Mouse (Mus musculus) megakaryocyte, embryonic 14.5 days (primary cell): ENCODE measurements around the gene Foxn3.

ENCODE experiments used
- FLI1 ChIP-seq: IDR thresholded peaks from 2 replicates; pipeline ENCODE4 v1.6.1; 2012; ENCODE audit warnings: low read length, inconsistent platforms, mixed read lengths
- GATA1 ChIP-seq: IDR thresholded peaks from 3 replicates; pipeline ENCODE4 v1.6.1; 2012; ENCODE audit warnings: mixed read lengths, low read length, inconsistent platforms, borderline replicate concordance

DNA sequence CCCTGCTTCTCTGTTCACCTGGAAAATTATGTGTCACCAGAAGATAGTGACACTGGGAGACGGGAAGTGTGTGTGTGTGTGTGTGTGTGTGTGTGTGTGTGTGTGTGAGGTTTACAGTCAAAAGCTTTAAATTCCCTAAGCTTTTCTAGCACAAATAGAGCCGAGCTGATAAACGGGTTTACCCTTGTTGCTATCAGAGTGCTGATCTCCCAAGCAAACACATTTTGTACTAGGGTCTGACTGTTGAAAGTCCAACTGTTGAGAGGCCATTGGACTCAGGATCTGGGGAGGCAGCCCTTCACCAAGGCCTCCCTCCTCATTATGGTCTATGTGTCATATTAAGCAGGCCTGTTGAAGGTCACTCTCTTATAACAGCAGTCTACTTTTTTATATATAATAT, 123.4 kb downstream of the Foxn3 start:
- TF ChIP-seq GATA1 (no peak), FLI1 (no peak)
